Mouse (Mus musculus): ENCODE measurements around the gene P3h1. TPM values are rescaled to one million over a fixed set of nuclear protein-coding genes. Genes with fewer than 3 reads are reported as not detected.
A peak's percentile ranks its signal among the peaks of the same experiment; 100 is the strongest.

P3h1 gene
- 1.9 and 3.7 TPM in 2 replicates for total RNA-seq (2017)

- peak; percentile 99 for ATAC-seq (ENCODE audit: extremely low read depth, insufficient number of reproducible peaks, low FRiP score, poor library complexity, severe bottlenecking)
Observed at GRCm38 (mm10) chr4:119232410-119233255, at the start of gene P3h1, which contains the start of gene AU022252. P3h1 (plus strand) TSS chr4:119232915. AU022252 (minus strand) TSS chr4:119232712.

GRCm38 (mm10) chr4:119183525-119183924, 49.2 kb upstream of the P3h1 start:
- no peak for ATAC-seq (ENCODE audit: extremely low read depth, insufficient number of reproducible peaks, low FRiP score, poor library complexity, severe bottlenecking)

- no peak for ATAC-seq (ENCODE audit: extremely low read depth, insufficient number of reproducible peaks, low FRiP score, poor library complexity, severe bottlenecking)
Observed at GRCm38 (mm10) chr4:119185771-119186170, 46.9 kb upstream of the P3h1 start.

- 0 out of 2 replicates have a peak, but pooled peaks have one; percentile 16 for ATAC-seq (ENCODE audit: extremely low read depth, insufficient number of reproducible peaks, low FRiP score, poor library complexity, severe bottlenecking)
Observed at GRCm38 (mm10) chr4:119188060-119188785, 44.5 kb upstream of the P3h1 start.

GRCm38 (mm10) chr4:119189392-119189791, 43.3 kb upstream of the P3h1 start:
- no peak for ATAC-seq (ENCODE audit: extremely low read depth, insufficient number of reproducible peaks, low FRiP score, poor library complexity, severe bottlenecking)

GRCm38 (mm10) chr4:119189864-119190263, 42.9 kb upstream of the P3h1 start, which contains the start of gene Ermap:
Ermap (minus strand) TSS chr4:119190011.
- ATAC-seq (ENCODE audit: extremely low read depth, insufficient number of reproducible peaks, low FRiP score, poor library complexity, severe bottlenecking), result no peak

GRCm38 (mm10) chr4:119190618-119191017, 42.1 kb upstream of the P3h1 start:
- no peak for ATAC-seq (ENCODE audit: extremely low read depth, insufficient number of reproducible peaks, low FRiP score, poor library complexity, severe bottlenecking)

- ATAC-seq (ENCODE audit: extremely low read depth, insufficient number of reproducible peaks, low FRiP score, poor library complexity, severe bottlenecking), result no peak
Observed at GRCm38 (mm10) chr4:119191273-119191672, 41.4 kb upstream of the P3h1 start.

GRCm38 (mm10) chr4:119192757-119193156, 40.0 kb upstream of the P3h1 start:
- ATAC-seq (ENCODE audit: extremely low read depth, insufficient number of reproducible peaks, low FRiP score, poor library complexity, severe bottlenecking), result no peak

- ATAC-seq (ENCODE audit: extremely low read depth, insufficient number of reproducible peaks, low FRiP score, poor library complexity, severe bottlenecking), result peak; percentile 82
Observed at GRCm38 (mm10) chr4:119194909-119195581, 37.7 kb upstream of the P3h1 start, which contains the start of gene Svbp. Svbp (plus strand) TSS chr4:119195306.

- ATAC-seq (ENCODE audit: extremely low read depth, insufficient number of reproducible peaks, low FRiP score, poor library complexity, severe bottlenecking), result no peak; the same call in 1 of the 2 replicates
Observed at GRCm38 (mm10) chr4:119195582-119196320, 37.0 kb upstream of the P3h1 start.

- no peak for ATAC-seq (ENCODE audit: extremely low read depth, insufficient number of reproducible peaks, low FRiP score, poor library complexity, severe bottlenecking)
Observed at GRCm38 (mm10) chr4:119198105-119198504, 34.6 kb upstream of the P3h1 start.

- peak; percentile 61 for ATAC-seq (ENCODE audit: extremely low read depth, insufficient number of reproducible peaks, low FRiP score, poor library complexity, severe bottlenecking)
Observed at GRCm38 (mm10) chr4:119204672-119205071, 28.0 kb upstream of the P3h1 start.

GRCm38 (mm10) chr4:119216667-119217066, 16.0 kb upstream of the P3h1 start:
- ATAC-seq (ENCODE audit: extremely low read depth, insufficient number of reproducible peaks, low FRiP score, poor library complexity, severe bottlenecking), result no peak

- ATAC-seq (ENCODE audit: extremely low read depth, insufficient number of reproducible peaks, low FRiP score, poor library complexity, severe bottlenecking), result no peak
Observed at GRCm38 (mm10) chr4:119218169-119218568, 14.5 kb upstream of the P3h1 start, which contains the start of gene Tmem269. Tmem269 (minus strand) TSS chr4:119218217.

- ATAC-seq (ENCODE audit: extremely low read depth, insufficient number of reproducible peaks, low FRiP score, poor library complexity, severe bottlenecking), result peak; percentile 58; the same call in 1 of the 2 replicates
Observed at GRCm38 (mm10) chr4:119223696-119224095, 9.0 kb upstream of the P3h1 start.

- ATAC-seq (ENCODE audit: extremely low read depth, insufficient number of reproducible peaks, low FRiP score, poor library complexity, severe bottlenecking), result no peak
Observed at GRCm38 (mm10) chr4:119224534-119224933, 8.2 kb upstream of the P3h1 start.

- ATAC-seq (ENCODE audit: extremely low read depth, insufficient number of reproducible peaks, low FRiP score, poor library complexity, severe bottlenecking), result no peak
Observed at GRCm38 (mm10) chr4:119225719-119226118, 7.0 kb upstream of the P3h1 start.
